Mouse (Mus musculus) layer of hippocampus, adult 9-11 months (tissue): Measurements from ENCODE around the gene Gm20604.
A peak's percentile ranks its signal among the peaks of the same experiment; 100 is the strongest.

Experiments used
- DNase-seq: peaks from one replicate; pipeline ENCODE4 v3.0.0; 2022

Gene Gm20604

DNA sequence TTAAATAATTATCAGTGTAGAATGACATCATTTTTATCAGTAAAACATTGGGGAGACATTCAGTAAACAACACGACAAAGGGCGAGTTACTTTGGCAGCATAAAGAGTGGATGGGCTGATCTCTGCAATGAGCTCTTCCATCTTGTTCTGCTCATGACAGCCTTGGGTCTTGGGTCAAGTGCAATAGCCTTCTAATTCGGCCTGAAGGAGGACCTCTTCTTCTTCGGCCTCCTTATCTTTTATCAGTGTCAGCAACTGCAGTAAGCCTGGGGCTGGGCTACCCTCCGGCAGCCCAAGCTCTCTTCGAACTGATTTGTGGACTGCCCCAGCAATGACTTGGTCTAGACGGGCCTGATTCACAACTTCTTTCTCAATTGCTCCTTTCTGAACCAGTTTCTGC, 16.4 kb downstream of the Gm20604 start:
- DNase-seq, result no peak

DNA sequence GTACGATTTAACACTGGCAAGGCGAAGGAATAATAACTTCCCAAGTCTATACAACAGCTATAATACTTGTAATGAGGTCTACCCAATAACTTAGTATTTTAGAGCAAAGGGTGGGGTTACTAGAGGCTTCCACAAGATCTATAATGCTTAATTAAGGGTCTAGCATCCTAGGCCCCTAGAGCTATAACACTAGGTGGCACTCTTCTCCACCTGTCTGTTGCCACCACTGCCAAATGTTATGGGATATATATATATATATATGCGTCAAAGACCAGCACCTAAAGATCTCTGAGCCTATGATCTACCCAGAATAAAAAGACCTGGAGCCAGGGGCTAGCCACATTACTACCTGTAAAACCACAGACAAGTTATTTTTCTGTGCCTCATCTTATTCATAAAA, 18.2 kb downstream of the Gm20604 start:
- DNase-seq, result no peak

DNA sequence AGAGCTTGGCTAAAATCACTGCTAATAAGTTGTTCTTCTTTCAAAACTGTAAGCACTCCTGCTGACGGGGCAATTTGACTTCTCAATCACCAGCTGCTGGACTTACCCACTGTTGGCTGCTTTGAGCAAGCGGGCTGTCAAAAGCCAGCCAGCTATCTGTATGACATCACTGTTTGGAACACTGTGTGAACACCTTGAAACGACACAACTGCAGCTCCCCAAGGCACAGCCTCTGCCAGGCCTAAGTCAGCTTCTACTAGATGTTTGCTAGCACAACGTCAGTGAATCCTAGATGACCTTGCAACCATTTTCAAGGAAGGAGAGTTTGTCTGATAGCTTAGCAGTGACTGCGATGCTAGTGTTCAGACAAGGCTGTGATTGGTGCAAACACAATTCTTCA, 19.4 kb downstream of the Gm20604 start:
- no peak for DNase-seq

DNA sequence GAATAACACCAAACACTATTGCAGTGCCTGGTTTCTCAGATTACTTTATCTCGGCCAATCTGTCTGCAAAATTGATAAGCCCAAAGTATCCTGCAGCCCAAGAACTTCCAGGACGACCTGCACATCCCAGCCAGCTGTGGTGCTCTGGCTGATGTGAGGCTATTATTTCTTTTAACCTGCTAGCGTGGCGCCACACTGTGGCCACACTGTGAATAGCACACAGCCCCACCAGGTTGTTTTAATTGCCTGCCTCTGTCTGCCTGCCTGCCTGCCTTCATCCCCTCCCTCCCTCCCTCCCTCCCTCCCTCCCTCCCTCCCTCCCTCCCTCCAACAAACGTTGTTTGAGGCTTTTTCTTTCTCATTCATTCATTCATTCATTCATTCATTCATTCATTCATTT, 25.1 kb downstream of the Gm20604 start:
- no peak for DNase-seq

DNA sequence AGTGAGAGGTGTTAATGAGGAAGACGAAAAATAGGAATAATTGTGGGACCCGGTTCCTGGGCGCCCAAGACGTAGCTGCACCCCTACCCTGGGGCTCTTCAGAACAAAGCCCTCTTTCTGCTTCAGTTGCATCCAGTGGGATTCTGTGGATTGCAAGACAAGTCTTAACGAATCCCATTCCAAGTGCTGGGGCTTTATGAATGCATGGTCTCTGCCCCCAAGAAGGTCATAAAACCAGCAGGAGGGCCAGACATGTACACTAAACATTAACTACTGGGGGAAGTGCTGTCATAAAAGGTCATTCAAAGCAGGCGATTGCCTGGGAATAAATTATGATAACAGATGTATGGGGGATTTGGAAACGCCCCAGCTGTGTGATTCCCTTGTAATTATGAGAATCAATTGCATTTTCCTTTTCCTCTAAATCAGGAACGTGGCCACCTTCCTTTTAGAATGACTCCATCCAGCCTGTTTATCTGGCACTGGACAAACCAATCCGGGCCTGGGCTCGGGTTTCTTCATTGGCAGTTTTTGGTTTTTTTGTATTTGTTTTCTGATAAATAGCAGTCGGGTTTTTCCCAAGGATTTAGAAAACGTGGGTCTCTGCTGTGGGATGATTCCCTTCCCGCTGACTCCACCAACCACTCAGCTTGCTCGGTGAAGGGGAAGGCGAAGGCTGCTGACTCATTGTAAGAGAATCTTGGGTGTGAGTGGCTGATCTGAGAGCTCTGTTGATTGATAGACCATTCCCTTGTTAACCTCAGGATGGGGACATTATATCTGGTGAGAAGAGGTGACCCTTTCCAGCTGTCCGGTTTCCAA, 27.5 kb downstream of the Gm20604 start:
- DNase-seq, result no peak

DNA sequence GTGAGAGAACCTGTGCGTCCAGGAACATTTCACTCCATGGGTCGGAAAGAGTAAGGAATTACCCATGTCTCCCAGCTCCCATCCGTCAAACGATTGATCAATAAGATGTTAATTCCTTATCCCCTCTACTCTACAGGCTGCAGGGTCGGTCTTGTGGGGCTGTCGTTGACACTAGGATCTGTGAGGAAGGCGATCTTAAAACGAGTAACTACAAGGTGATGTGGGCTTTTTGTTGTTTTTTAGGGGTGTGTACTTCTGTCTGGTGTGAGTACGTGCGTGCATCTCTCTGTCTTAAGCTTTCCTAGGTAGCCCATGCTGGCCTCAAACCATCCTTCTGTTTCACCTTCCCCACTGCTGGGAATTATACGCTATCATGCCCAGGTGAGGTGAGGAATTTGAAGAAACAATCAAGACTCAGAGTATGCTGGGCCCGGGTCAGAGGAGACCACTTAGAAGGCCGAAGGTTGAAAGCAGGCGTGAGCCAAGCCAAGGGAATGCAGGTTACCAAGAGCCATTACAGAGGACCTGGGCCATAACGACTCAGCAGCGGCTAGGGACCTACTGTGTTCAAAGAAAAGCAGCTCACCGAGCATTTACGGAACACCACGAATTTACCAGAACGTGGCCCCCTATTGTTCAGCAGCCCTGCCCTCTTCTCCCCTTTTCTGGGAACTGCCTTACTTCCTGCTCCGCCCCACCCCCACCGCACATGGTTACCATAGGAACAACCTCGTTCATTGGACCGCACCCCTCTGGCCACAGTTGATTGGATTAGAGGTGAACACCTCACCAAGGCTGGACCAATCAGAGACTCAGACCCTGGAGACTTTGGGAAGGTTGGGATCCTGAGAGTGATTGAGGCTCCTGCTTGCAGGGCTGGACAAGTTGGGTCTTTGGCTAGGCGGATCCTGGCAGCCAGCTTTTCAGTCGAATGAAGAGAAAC, 28.3 kb downstream of the Gm20604 start:
- DNase-seq, result peak; percentile 86

DNA sequence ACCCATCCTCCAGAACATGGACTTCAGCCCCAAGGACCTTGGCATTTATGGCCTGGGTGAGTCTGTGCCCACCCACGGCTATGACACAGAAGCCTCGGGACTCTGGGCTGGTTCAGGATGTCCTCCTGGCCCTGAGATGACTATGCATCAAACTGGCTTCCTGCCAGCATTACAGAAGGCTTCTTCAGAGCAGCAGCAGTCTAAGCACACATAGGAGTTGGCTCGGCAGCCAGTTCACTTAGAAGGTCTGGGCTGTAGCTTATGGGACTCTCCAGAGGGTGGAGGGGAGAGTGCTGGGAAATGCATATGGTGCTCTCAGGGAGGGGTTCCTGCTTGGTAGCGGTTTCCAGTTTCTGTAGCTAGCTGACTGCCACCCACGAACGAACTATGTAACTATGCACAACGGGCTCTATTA, 32.7 kb downstream of the Gm20604 start:
- peak; percentile 65 for DNase-seq

DNA sequence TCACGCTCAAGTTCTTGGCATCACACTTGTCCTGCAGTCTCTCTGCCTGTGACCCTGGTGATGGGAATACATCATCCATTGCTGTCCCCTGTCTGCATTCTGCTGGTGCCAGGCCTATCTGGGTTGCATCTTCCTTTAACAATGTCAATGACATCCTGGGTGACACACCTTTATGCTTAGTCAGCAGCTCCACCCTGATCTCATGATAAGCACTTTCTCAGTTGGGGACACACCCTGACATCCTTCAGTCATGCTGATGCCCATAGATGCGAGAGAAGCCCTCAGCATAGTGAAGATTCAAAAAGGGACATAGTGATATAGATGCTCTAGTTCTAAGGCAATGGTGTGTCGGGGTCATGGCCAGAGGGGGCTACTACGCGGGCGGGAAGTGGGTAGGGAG, 33.3 kb downstream of the Gm20604 start:
- DNase-seq, result no peak

DNA sequence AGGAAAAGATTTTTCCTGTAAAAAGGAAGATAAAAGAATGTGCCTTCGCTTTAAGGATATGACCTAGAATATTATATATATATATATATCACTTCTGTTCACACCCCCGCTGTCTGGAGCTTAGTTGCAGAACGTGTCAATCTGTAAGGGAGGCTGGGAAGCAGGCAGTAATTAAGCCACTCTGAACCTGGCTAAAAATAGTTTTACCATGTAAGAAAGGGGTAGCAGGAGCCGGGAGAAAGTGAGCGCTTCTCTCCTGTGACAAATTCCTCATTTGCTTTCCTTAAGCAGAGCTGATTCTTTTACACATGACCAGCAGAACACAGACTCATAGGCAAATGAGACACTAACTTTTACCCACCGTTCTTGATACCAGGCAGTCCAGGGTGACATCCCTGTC, 34.6 kb downstream of the Gm20604 start:
- no peak for DNase-seq

DNA sequence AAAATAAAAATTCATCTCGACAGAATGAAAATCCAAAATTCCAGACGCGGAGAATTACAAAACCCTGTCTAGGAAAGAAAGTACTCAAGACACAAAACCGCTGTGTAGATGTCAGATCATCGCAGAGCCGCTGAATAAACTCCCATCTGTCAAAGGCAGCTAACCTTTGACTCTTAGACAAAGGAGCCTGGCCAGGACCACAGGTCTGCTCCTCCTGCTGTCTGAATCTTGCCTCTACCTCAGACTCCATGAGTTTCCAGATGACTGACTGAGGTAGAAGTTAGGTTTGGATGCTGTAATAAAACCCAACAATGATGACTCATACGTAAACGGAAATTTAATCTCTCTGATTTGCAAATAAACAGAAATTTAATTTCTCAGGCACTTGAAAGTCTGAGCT, 35.5 kb downstream of the Gm20604 start:
- no peak for DNase-seq

DNA sequence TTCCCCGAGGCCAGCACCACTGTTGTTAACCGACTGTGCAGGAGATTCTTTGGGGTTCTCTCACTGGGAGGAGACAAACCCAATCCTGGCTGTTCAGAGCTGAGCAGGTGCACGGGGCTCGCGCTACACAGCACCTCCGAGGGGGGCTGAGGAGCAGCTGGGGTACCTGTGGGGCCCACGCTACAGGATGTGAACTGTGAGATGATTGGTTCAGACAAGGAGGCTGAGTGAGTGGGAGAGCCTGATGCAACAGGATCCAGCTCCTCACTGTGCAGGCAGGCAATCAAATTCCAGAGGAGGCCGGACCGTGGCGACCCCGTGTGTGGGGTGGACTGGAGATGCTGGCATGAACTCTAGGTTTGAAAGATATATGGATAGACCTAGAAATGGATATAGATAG, 36.0 kb downstream of the Gm20604 start:
- DNase-seq, result no peak

DNA sequence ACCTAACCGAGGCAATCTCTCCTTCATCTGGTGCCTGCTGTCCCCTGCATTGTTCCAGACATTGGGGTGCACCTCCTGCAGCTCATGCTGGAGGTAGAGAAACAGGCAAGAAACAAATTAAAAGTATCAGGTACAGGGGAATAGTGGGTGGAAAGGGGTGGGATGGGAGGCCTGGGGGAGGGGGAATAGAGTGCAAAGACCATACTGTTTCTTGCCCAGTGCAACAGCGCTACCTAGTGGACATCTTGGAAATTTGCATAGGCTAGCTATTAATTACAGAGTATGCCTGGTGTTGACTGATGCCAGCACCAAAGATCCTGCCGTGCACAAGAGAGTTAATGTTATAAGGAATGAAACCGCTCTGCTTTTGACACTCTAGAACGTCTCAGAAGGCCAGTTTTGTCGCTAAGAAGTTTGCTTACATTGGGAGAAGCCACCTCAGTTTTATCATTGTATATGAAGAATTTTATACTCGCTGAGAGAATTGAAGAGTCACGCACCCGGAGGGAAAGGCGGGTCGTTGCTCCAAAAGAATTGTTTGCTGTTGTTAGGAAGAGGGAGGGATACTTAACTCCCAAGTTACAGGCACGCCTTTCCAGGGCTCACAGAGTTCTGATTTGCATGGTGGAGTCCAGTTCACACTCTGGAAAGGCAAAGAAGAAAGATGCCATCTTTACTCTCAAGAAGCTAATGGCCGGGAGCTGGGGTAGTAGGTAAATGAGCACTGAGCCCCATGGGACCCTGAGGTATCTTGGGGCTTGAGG, 38.7 kb downstream of the Gm20604 start:
- DNase-seq, result no peak

DNA sequence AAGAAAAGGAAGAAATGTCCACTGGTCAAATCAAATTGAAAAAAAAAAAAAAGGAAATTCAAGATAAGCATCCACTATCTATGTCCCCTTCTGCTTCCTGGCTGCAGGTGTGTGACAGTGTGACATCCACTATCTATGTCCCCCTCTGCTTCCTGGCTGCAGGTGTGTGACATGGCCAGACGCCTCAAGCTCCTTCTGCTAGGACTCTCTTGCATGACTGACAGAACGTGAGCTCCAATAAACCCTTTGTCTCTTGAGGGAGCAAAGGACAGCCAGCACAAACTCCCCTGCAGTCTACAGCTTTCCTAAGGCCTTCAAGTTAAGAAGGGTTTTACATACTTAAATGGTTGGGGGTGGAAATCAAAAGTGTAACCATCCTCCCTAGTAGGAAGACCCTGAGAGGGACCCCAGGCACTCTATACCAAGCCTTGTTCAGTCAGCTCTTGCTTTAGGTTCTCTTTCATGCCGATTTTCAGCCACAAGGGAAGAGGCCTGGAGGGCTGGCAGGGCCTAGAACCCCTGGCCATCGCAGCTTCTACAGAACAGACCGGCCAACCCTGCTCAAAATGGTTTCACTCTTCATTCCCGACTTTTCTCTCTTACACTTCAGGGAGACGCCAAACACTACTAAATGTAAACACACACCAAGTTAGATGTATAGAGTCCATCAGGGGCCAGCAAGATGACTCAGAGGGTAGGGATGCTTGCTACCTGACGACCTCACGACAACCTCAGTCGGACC, 43.6 kb downstream of the Gm20604 start:
- DNase-seq, result no peak

DNA sequence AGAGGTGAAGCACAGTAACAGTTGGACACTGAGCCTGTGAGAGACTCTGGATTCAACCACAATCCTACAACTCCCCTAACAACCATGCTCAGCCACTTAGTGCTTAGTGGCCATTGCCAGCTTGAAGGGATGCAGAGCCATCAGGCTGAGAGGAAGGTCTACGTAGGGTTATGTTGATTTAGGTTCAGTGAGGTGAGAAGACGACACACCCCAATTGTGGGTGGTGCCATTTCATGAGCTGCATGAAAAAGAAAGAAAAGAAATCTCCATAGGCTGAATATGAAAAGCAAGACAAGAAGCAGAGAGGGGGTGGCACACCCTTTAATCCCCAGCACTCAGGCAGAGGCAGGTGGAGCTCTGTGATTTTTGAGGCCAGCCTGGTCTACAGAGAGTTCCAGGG, 44.4 kb downstream of the Gm20604 start:
- no peak for DNase-seq

DNA sequence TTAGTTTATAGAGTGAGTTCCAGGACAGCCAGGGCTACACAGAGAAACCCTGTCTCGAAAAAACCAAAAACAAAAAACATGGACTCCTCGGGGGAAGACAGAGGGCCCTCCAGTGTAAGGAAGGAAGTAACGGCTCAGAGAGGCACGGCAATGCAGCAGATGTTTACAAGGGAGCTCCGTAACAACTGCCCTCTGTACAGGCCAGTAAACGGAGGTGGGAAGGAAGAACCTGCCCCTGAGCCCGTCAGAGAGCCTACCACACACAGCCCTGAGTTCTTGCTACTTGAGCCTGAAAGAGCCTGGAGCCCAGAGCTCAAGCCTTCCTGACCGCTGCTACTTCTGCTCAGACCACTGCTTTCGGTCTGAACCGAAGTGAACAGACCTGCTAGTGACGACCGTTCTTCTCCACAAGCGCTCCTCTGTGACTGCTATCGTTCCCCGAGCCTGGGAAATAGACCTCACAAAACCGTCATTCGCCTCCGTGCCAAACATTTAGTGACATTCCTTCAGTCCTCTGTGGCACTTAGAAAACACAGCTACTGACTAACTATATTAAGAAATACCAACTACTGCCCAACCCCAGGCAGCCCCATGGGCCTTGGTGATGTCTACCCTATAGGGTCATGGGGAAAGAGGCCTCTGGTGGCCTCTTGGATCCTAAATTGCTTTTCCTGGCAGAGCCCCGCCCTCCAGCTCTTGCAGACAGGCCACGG, 45.2 kb downstream of the Gm20604 start:
- no peak for DNase-seq

DNA sequence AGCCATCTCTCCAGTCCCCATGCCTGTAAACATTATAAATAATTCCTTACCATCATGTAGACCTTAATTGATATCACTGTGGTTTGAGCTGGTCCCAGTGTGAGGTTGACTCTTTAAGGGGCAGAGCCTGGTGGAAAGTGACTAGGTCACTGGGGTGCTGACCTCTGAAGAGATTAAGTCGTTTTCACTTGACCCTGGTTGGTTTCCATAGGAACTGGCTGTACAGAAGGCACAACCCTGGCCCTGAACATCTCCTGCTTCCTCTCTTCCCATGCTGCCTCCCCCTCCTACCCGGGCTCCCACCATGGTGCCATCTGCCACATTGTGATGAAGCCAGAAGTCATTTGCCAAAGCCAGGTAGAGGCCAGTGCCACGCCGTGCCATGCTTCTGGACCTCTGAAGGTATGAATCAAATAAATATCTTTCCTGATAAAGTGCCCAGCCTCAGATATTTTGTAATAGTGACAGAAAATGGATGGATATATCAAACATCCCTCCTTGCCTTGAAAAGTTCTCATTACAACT, 47.6 kb downstream of the Gm20604 start:
- no peak for DNase-seq

DNA sequence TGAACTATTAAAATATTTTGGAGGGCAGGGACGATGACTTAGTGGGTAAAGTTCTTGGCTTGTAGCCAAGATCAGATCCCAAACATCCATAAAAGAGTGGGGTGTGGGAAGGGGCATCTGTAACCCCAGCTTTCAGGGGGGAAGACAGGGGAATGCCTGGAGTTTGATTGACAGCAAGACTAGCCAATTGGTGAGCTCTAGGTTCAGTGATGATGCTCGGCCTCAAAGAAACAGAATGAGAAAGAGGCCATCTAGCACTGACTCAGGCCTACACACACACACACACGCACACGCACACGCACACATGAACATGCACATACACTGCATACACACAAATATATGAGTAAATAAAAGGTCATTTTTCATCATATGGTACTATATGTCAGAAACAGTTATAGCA, 48.6 kb downstream of the Gm20604 start:
- DNase-seq, result no peak

DNA sequence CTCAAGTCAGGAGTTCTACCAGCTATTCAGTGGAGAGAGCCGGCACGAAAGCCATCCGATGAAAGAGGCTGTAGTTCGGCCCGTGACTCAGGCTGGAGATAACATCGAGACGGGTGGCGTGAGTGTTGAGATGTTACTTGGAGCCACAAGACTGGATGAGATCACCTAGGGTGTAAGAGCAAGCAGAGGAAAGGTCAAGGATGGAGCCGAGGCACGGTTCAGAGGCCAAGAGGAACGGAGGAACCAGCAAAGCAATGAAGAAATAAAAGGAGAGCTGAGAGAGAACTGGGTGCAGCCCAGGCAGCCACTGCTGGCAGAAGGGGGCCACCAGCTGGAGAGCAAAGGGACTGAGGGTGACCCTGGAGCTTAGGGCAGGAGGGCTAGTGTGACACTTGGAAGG, 50.3 kb downstream of the Gm20604 start:
- no peak for DNase-seq

DNA sequence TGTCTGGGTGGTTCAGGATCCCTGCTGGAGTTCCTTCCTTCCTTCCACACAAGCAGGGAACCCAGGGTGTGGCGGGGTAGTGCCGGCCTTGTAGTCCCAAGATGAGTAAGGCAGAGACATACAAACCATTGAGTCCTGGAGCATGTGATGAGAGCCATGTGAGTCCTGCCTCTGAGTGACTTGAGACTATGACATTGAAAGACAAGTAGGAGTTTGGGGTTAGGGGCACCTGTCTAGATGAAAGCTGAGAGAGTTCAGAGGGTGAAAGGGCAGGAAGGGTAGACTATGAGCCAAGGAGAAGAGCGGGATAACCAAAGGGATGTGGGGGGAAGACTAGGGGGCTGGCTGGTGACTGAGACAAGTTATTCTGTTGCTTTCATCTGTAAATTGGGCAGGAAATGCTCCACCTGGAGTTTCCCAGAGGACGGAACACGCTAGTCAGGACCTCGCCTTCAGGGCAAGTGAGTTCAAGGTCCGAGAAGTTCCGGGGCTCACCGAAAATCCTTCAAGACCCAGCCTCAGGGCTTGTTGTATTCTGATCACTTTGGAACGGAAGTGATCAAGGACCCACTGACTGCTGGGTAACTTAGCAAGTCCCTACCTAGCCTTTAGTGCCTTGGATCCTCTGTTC, 51.5 kb downstream of the Gm20604 start:
- DNase-seq, result no peak

DNA sequence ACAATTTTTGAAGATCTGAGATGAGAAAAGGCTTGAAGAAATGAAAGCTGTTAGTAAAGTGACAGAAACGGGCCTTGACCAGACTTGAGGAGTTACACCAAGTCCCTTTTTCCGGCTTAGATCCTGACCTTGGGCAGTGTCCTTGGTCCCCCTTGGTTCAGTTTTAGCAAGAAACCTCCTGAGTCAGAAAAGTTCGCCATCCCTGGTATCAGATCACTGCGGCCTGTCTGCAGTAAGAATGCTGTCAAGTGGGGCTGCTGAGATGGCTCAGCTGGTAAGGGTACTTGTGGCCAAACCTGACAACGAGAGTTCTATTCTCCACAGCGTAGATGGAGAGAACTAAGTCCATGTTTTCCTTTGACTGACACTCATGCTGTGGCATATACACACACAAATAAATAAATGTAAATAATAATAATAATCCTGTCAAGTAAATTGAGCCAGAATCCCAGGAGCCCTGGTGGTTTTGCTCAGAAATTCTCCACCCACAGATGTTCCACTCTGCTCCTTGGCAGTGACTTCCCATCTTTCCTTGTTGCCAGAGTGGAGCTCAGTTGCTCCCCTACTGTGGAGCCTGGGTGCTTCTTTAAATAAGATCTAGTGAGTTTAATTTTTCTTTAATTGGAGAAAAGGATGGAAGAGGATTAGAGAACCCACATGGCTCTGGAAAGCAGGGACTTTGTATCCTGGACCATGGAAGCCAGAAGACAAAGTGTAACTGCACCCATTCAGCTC, 52.4 kb downstream of the Gm20604 start:
- no peak for DNase-seq
